Mouse (Mus musculus): ENCODE data around the gene Espnl. TPM values are rescaled to one million over a fixed set of nuclear protein-coding genes. Genes with fewer than 3 reads are reported as not detected.
A peak's percentile ranks its signal among the peaks of the same experiment; 100 is the strongest.

Gene Espnl
- polyA plus RNA-seq, 2 experiments = 0.01 to 0.03 TPM

- Histone ChIP-seq H3K27me3 (ENCODE audit: control insufficient read depth, insufficient read depth, low read length) (no peaks in the 10 kb centered on the region), H3K9me3 (ENCODE audit: control insufficient read depth, low read length) (no peaks in the 10 kb centered on the region), H3K4me1 (replicated peaks; ENCODE audit: control insufficient read depth in 2 of 2, insufficient read depth in 2 of 2, low read length in 1 of 2) (peaks cover 6 to 13% of the 10 kb centered on the region in 2 experiments), H3K27ac (no peak overlapping the region), H3K4me2 (ENCODE audit: low read depth) (peak overlapping the region; percentile 97), H3K4me3 (ENCODE audit: insufficient read depth in 1 of 2, low read depth in 2 of 2, low read length in 2 of 2) (peak overlapping the region; percentile 83 to 89), H3K9ac (replicated peaks) (peak overlapping the region; percentile 91), H3K36me3 (replicated peaks; ENCODE audit: control insufficient read depth, insufficient read depth, low read depth) (peaks cover 4% of the 10 kb centered on the region)
- DNase-seq (ENCODE audit: low read depth in 3 of 3, low spot score in 3 of 3) = no peak
- WGBS (ENCODE audit: insufficient replicate concordance) = 44% methylated on average over 8 of the region's 8 CpGs
- ATAC-seq (ENCODE audit: insufficient read depth) = peak; percentile 1; the same call in 1 of the 2 replicates
- no peak for TF ChIP-seq EP300 (IDR thresholded peaks at IDR 0.05; ENCODE audit: low read depth)
These were observed 43.9 kb downstream of the Espnl start for GRCm38 (mm10) chr1:91365816-91366214.

- peak; percentile 84 for ATAC-seq (ENCODE audit: insufficient read depth)
- H3K27me3 ChIP-seq (ENCODE audit: control insufficient read depth, insufficient read depth, low read length) = no peaks in the 10 kb centered on the region
- peak within 1 kb of the TSS; percentile 91 for H3K9ac ChIP-seq (replicated peaks)
- H3K4me3 ChIP-seq (ENCODE audit: insufficient read depth in 1 of 2, low read depth in 2 of 2, low read length in 2 of 2) = peak within 1 kb of the TSS; percentile 83 to 89
- H3K4me2 ChIP-seq (ENCODE audit: low read depth) = peak within 1 kb of the TSS; percentile 97
- H3K27ac ChIP-seq = peak within 1 kb of the TSS; percentile 34
- no peaks in the 10 kb centered on the region for H3K9me3 ChIP-seq (ENCODE audit: control insufficient read depth, low read length)
- peaks cover 9% of the 10 kb centered on the region for H3K36me3 ChIP-seq (replicated peaks; ENCODE audit: control insufficient read depth, insufficient read depth, low read depth)
- no peak for TF ChIP-seq EP300 (IDR thresholded peaks at IDR 0.05; ENCODE audit: low read depth)
- peak; percentile 87 for TF ChIP-seq CTCF (IDR thresholded peaks at IDR 0.05; ENCODE audit: low read depth)
- DNase-seq (ENCODE audit: low read depth in 3 of 3, low spot score in 3 of 3) = peak; percentile 61 to 76 (median 64)
- H3K4me1 ChIP-seq (replicated peaks; ENCODE audit: control insufficient read depth in 2 of 2, insufficient read depth in 2 of 2, low read length in 1 of 2) = peaks cover 6 to 13% of the 10 kb centered on the region in 2 experiments
- under 1% methylated on average over 68 of the region's 68 CpGs for WGBS (ENCODE audit: insufficient replicate concordance)
These were observed 44.6 kb downstream of the Espnl start, which contains the start of gene Erfe for GRCm38 (mm10) chr1:91366215-91367108. Erfe (plus strand) TSS chr1:91366430.

GRCm38 (mm10) chr1:91367295-91367694, 45.4 kb downstream of the Espnl start:
- Histone ChIP-seq H3K36me3 (replicated peaks; ENCODE audit: control insufficient read depth, insufficient read depth, low read depth) (peaks cover 17% of the 10 kb centered on the region), H3K27ac (no peak overlapping the region; the same call in 1 of the 2 replicates), H3K9me3 (ENCODE audit: control insufficient read depth, low read length) (no peaks in the 10 kb centered on the region), H3K9ac (replicated peaks) (peak overlapping the region; percentile 91), H3K4me3 (ENCODE audit: insufficient read depth in 1 of 2, low read depth in 2 of 2, low read length in 2 of 2) (peak overlapping the region; percentile 83 to 89), H3K4me2 (ENCODE audit: low read depth) (peak overlapping the region; percentile 97), H3K27me3 (ENCODE audit: control insufficient read depth, insufficient read depth, low read length) (no peaks in the 10 kb centered on the region), H3K4me1 (replicated peaks; ENCODE audit: control insufficient read depth in 2 of 2, insufficient read depth in 2 of 2, low read length in 1 of 2) (peaks cover 6 to 13% of the 10 kb centered on the region in 2 experiments)
- TF ChIP-seq CTCF (IDR thresholded peaks at IDR 0.05; ENCODE audit: low read depth) (no peak), EP300 (IDR thresholded peaks at IDR 0.05; ENCODE audit: low read depth) (no peak)
- no peak for ATAC-seq (ENCODE audit: insufficient read depth)
- no peak for DNase-seq (ENCODE audit: low read depth in 3 of 3, low spot score in 3 of 3)
- 89% methylated on average over 3 of the region's 3 CpGs for WGBS (ENCODE audit: insufficient replicate concordance)

GRCm38 (mm10) chr1:91369408-91369807, 47.5 kb downstream of the Espnl start:
- TF ChIP-seq CTCF (IDR thresholded peaks at IDR 0.05; ENCODE audit: low read depth) = no peak
- no peak for TF ChIP-seq EP300 (IDR thresholded peaks at IDR 0.05; ENCODE audit: low read depth)
- H3K4me1 ChIP-seq (replicated peaks; ENCODE audit: control insufficient read depth in 2 of 2, insufficient read depth in 2 of 2, low read length in 1 of 2) = peaks cover 25 to 27% of the 10 kb centered on the region in 2 experiments
- ATAC-seq (ENCODE audit: insufficient read depth) (no peak), DNase-seq (ENCODE audit: low read depth in 3 of 3, low spot score in 3 of 3) (no peak)
- H3K4me3 ChIP-seq (ENCODE audit: insufficient read depth in 1 of 2, low read depth in 2 of 2, low read length in 2 of 2) = no peak overlapping the region
- no peaks in the 10 kb centered on the region for H3K9me3 ChIP-seq (ENCODE audit: control insufficient read depth, low read length)
- H3K9ac ChIP-seq (replicated peaks) = no peak overlapping the region
- no peak overlapping the region for H3K27ac ChIP-seq
- 58% methylated on average over 4 of the region's 4 CpGs for WGBS (ENCODE audit: insufficient replicate concordance)
- peaks cover 35% of the 10 kb centered on the region for H3K36me3 ChIP-seq (replicated peaks; ENCODE audit: control insufficient read depth, insufficient read depth, low read depth)
- no peaks in the 10 kb centered on the region for H3K27me3 ChIP-seq (ENCODE audit: control insufficient read depth, insufficient read depth, low read length)
- no peak overlapping the region for H3K4me2 ChIP-seq (ENCODE audit: low read depth)

- Histone ChIP-seq H3K4me1 (replicated peaks; ENCODE audit: control insufficient read depth in 2 of 2, insufficient read depth in 2 of 2, low read length in 1 of 2) (peaks cover 27 to 29% of the 10 kb centered on the region in 2 experiments), H3K4me3 (ENCODE audit: insufficient read depth in 1 of 2, low read depth in 2 of 2, low read length in 2 of 2) (no peak overlapping the region), H3K27ac (no peak overlapping the region), H3K36me3 (replicated peaks; ENCODE audit: control insufficient read depth, insufficient read depth, low read depth) (peaks cover 41% of the 10 kb centered on the region), H3K27me3 (ENCODE audit: control insufficient read depth, insufficient read depth, low read length) (no peaks in the 10 kb centered on the region), H3K9me3 (ENCODE audit: control insufficient read depth, low read length) (no peaks in the 10 kb centered on the region), H3K4me2 (ENCODE audit: low read depth) (no peak overlapping the region), H3K9ac (replicated peaks) (no peak overlapping the region)
- TF ChIP-seq CTCF (IDR thresholded peaks at IDR 0.05; ENCODE audit: low read depth) = no peak
- TF ChIP-seq EP300 (IDR thresholded peaks at IDR 0.05; ENCODE audit: low read depth) = no peak
- ATAC-seq (ENCODE audit: insufficient read depth) (no peak), DNase-seq (ENCODE audit: low read depth in 3 of 3, low spot score in 3 of 3) (no peak)
- 85% methylated on average over 23 of the region's 23 CpGs for WGBS (ENCODE audit: insufficient replicate concordance)
These were observed 48.2 kb downstream of the Espnl start for GRCm38 (mm10) chr1:91370055-91370454.
